Mouse (Mus musculus) brain, embryonic 14.5 days (tissue): ENCODE results near the gene Pdzk1.

ENCODE experiments used
- CTCF ChIP-seq: fragments of 200-500 bp; IDR thresholded peaks from 2 replicates; pipeline ENCODE4 v1.5.1; 2012; ENCODE audit warnings: inconsistent platforms, mild to moderate bottlenecking, moderate library complexity, borderline replicate concordance; ENCODE audit not compliant: insufficient read depth, insufficient read length; ENCODE audit errors: extremely low read depth
- POLR2A ChIP-seq: fragments of 200-500 bp; IDR thresholded peaks from 2 replicates; pipeline ENCODE4 v1.6.1; 2012; ENCODE audit warnings: mild to moderate bottlenecking, inconsistent platforms, borderline replicate concordance; ENCODE audit not compliant: poor library complexity, insufficient read depth, insufficient read length, severe bottlenecking; ENCODE audit errors: extremely low read depth

GRCm38 (mm10) chr3:96829856-96830255, 772 bp downstream of the Pdzk1 start:
- no peak for TF ChIP-seq POLR2A
- no peak for TF ChIP-seq CTCF
